Mouse (Mus musculus) heart, postnatal 10 days (tissue): ENCODE results near the gene Irak1bp1. TPM values are rescaled to one million over a fixed set of nuclear protein-coding genes. Genes with fewer than 3 reads are reported as not detected.

Experiments used
- DNase-seq, 2 experiments: peaks; one replicate each; pipeline ENCODE4 v3.0.0; 2021
- intact Hi-C: fragments of 180-260 bp; cut with DNase I; formaldehyde crosslinking; loops from one replicate; pipeline ENCODE4 v1.15.1; 2025
- total RNA-seq, 2 experiments: library from RNA; stranded (reverse); gene quantifications; 2 replicates each; pipeline ENCODE4 v1.2.3; 2021

The Irak1bp1 gene
- total RNA-seq, 2 experiments from 2014 or later = 2.6 to 2.8 TPM

- DNase-seq = no peak
- intact Hi-C loops = no loop called here
These were observed 38.4 kb downstream of the Irak1bp1 start for GRCm38 (mm10) chr9:82867698-82868097.

- DNase-seq = no peak
- intact Hi-C loops = no loop called here
These were observed 47.7 kb downstream of the Irak1bp1 start for GRCm38 (mm10) chr9:82877078-82877477.

GRCm38 (mm10) chr9:82884177-82884576 is 54.8 kb downstream of the Irak1bp1 start:
- no peak for DNase-seq
- intact Hi-C loops = no loop called here

- intact Hi-C loops = no loop called here
These were observed 59.3 kb downstream of the Irak1bp1 start for GRCm38 (mm10) chr9:82888645-82889044.

More at GRCm38 (mm10) chr9:82888645-82889044, 59.3 kb downstream of the Irak1bp1 start:
- DNase-seq = no peak

Other genes starting within 250 kb of the Irak1bp1 start
- gene Phip, start 146.0 kb downstream of the Irak1bp1 start, total RNA-seq = 10 to 100 TPM; 35.2 to 41.7 TPM